Mouse (Mus musculus) left cerebral cortex, adult 2 months (tissue): ENCODE results near the gene Pcyox1. TPM values are rescaled to one million over a fixed set of nuclear protein-coding genes. Genes with fewer than 3 reads are reported as not detected.
"Not testable (repeated sequence)": the region's sequence is repeated elsewhere in the genome, so short reads cannot be mapped to it uniquely, and the experiment has no call there.

Source experiments
- DNase-seq, 2 experiments: peaks; one replicate each; pipeline ENCODE4 v3.0.0; 2021 to 2022; ENCODE audit warnings: low spot score in 2 of 2, mixed read lengths in 1 of 2; ENCODE audit errors: extremely low spot score in 1 of 2
- H3K27ac ChIP-seq: fragments of 200-600 bp; 2 replicates; pipeline ENCODE4 v1.8.1; 2022
- H3K4me3 ChIP-seq: fragments of 200-600 bp; 2 replicates; pipeline ENCODE4 v1.8.1; 2022
- CTCF ChIP-seq: fragments of 200-600 bp; IDR thresholded peaks from 2 replicates; pipeline ENCODE4 v1.8.1; 2022; ENCODE audit warnings: antibody characterized with exemption, mild to moderate bottlenecking, moderate library complexity
- intact Hi-C: fragments of 180-260 bp; cut with DNase I; formaldehyde crosslinking; loops from one replicate; pipeline ENCODE4 v1.15.1; 2025
- total RNA-seq, 2 experiments: library from RNA; stranded (reverse); gene quantifications; 2 replicates each; pipeline ENCODE4 v1.2.3; 2021

Pcyox1 gene
- total RNA-seq, 2 experiments from 2014 or later = 105 to 115 TPM

DNA sequence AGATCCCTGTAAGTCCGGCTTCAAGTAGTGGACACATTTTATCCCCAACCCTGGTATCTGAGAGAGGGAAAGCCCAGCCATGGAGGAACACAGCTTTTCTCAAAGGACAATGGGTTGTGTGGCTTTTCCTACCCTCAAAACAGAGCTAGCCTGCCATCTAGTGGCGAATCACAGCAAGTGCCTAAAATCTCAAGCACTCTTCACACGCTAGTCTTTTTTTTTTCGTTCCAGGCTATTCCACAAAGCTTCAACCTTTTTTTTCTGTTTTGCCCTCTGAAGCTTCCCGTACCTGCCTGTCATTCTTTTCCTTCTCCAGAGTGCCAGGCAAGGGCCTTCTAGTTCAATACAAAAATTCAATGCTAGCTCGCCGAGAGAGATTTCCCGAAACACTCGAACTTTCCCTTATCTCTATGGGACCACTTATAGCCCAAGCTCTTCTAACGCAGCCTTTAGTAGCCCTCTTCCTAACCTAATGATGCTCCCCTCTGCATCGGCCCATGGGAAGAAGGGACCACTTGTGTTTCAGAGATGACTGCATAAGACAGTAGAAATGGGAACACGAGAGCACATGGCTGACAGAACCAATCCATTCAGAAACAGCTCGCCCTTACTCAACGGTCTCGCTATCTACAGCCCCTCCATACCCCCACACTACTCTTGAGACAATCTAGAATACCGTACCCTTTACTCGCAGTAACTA lies 32.4 kb downstream of the Pcyox1 start:
- intact Hi-C loops = loop anchor here (1.0 to 5.0 kb wide), 5 partner anchors 87 to 336 kb away; partner anchors contain the start of genes Add2 and Tgfa
- DNase-seq = peak; percentile 79 to 81
- peak; percentile 94 for TF ChIP-seq CTCF
- Histone ChIP-seq H3K27ac (peak overlapping the region; percentile 95), H3K4me3 (peak overlapping the region; percentile 60)

DNA sequence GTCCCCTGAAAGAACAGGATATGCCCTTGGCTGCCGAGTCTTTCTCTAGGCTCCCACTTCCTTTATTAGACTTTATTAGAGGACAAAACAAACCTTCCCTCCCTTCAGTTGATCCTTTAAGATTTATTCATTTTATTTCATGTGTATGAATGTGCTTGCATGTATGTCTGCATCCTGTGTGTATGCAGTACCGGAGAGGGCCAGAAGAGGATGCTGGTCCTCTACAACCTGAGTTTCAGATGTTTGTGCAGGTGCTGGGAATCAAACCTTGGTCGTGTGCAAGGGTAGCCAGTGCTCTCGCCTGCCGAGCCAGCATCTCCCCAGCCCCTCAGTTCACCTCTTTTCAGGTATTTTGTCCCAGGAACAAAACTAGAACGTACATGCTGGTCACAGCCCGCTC lies 35.6 kb downstream of the Pcyox1 start:
- intact Hi-C loops = loop anchor here (5.0 kb wide), 1 partner anchor 84 kb away; no protein-coding TSS in a partner anchor
- H3K27ac ChIP-seq = no peak overlapping the region
- no peak overlapping the region for H3K4me3 ChIP-seq
- no peak for DNase-seq
- TF ChIP-seq CTCF = no peak; the same call in 1 of the 2 replicates

GRCm38 (mm10) chr6:86360691-86361090 lies 36.3 kb downstream of the Pcyox1 start:
- Histone ChIP-seq H3K4me3 (no peak overlapping the region), H3K27ac (no peak overlapping the region)
- DNase-seq = no peak
- TF ChIP-seq CTCF = no peak
- intact Hi-C loops = loop anchor here (5.0 kb wide), 1 partner anchor 83 kb away; no protein-coding TSS in a partner anchor

DNA sequence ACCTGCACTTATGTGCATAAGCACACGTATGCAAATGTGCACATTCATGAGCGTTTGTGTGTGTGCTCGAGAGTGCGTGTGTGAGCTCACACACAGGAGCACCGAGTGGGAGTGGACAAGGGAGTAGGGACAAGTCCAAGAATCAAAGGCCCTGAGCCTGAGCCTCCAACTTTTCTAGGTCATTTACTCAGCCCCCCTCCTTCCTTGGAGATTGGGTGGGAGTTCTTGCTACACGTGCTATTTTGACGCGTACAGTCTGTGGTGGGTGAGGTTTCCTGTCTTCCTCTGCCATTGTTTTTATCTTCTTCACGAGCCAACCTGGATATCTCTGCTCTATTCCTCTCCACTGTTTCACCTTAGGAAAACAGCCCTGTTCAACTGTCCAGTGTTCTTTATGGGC lies 40.0 kb downstream of the Pcyox1 start:
- DNase-seq = no peak
- intact Hi-C loops = no loop called here
- no peak overlapping the region for H3K4me3 ChIP-seq
- no peak for TF ChIP-seq CTCF
- H3K27ac ChIP-seq = no peak overlapping the region

- Histone ChIP-seq H3K27ac (no peak overlapping the region), H3K4me3 (no peak overlapping the region)
- TF ChIP-seq CTCF = no peak; the same call in 1 of the 2 replicates
- DNase-seq = no peak
- intact Hi-C loops = no loop called here
Measured at GRCm38 (mm10) chr6:86354948-86355347, 42.0 kb downstream of the Pcyox1 start.

GRCm38 (mm10) chr6:86349257-86349656 lies 47.7 kb downstream of the Pcyox1 start:
- peak; percentile 61 for TF ChIP-seq CTCF
- Histone ChIP-seq H3K4me3 (no peak overlapping the region), H3K27ac (no peak overlapping the region)
- DNase-seq = no peak
- intact Hi-C loops = loop anchor here (5.0 kb wide), 1 partner anchor 157 kb away; no protein-coding TSS in a partner anchor

GRCm38 (mm10) chr6:86346063-86346462 lies 50.9 kb downstream of the Pcyox1 start:
- TF ChIP-seq CTCF = no peak
- Histone ChIP-seq H3K27ac (no peak overlapping the region), H3K4me3 (no peak overlapping the region)
- no peak for DNase-seq
- intact Hi-C loops = loop anchor here (5.0 kb wide), 1 partner anchor 154 kb away; no protein-coding TSS in a partner anchor

- H3K4me3 ChIP-seq = no peak overlapping the region
- TF ChIP-seq CTCF = no peak
- DNase-seq = peak in 1 of 2 experiments; percentile 32
- H3K27ac ChIP-seq = no peak overlapping the region
- intact Hi-C loops = no loop called here
Measured at GRCm38 (mm10) chr6:86343656-86344055, 53.3 kb downstream of the Pcyox1 start.

DNA sequence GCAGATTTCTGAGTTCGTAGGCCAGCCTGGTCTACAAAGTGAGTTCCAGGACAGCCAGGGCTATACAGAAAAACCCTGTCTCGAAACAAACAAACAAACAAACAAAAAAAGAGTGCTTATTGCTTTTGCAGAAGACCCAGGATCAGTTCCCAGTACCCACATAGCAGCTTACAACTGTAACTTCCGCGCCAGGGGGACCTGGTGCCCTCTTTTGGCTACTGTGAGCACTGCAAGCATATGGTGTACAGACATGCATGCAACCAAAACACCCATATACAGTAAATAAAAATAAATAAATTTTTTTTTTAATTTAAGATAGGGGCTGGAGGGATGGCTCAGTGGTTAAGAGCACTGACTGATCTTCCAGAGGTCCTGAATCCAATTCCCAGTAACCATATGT lies 60.6 kb downstream of the Pcyox1 start:
- intact Hi-C loops, H3K4me3 ChIP-seq, DNase-seq, H3K27ac ChIP-seq: not testable (repeated sequence)

Other genes starting within 250 kb of the Pcyox1 start
- gene Tgfa, start 201.9 kb downstream of the Pcyox1 start, total RNA-seq = 10 to 100 TPM; 11.7 to 13.1 TPM
- 10 to 100 TPM; 21.3 to 21.8 TPM for gene Fam136a, start 31.5 kb downstream of the Pcyox1 start, total RNA-seq
- 10 to 100 TPM; 54.8 to 61.9 TPM for gene Snrpg, start 25.9 kb downstream of the Pcyox1 start, total RNA-seq
- gene Tia1, start 7.1 kb upstream of the Pcyox1 start, total RNA-seq = 100 to 1,000 TPM; 117 to 119 TPM
- not detected for gene Gm44790, start 29.5 kb upstream of the Pcyox1 start, total RNA-seq
- 10 to 100 TPM; 19.3 to 24.7 TPM for gene C87436, start 41.2 kb upstream of the Pcyox1 start, total RNA-seq
- gene Pcbp1, start 129.2 kb upstream of the Pcyox1 start, total RNA-seq = 100 to 1,000 TPM; 174 to 176 TPM
- gene Asprv1, start 231.0 kb upstream of the Pcyox1 start, total RNA-seq = 1 to 10 TPM; 1.8 to 2.5 TPM